In the genomic region with DNA sequence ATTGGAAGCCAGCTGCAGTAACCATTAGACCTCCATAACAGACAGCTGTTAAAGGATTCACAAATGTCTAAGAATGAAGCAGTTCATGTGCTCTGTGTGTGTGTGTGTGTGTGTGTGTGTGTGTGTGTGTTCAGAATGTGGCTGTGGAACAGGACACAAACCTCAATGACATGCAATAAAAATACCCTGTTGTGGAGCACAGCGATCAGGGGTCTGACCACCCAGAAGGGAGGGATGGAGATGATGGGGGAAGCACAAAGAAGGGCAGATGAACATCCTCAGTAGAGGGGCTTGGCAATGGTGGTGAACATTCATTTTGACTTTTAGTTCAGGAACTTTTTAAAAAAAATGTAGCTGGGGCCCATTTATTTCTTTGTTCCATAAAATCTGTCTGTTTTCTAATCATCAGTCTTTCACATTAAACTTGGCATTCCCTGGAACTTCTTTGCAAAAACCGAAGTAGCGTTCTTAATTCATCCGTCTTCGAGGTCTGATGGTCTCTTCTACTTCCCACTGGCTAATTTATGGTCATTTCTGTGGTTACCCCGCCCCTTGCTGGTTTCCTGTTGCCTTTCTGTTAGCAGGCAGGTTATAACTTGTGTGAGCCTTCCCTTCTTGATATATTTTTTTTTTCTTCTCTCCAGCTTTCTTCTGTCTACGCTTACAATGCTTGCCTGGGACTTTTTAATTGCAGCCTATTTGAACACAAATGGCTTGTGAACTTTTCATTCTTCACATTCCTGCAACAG, we compare ENCODE assay signal across 11 mouse cellular contexts.
A peak's percentile ranks its signal among the peaks of the same experiment; 100 is the strongest.
DNase-seq lines count a peak whose midpoint lies in the region; ATAC-seq lines count a peak whose summit lies in the region.
"Had no signal": no experiment of that assay in that cellular context is flagged by ENCODE, and none has a peak within 500 bp of the region (broad histone marks: within the 10 kb centered on the region; RNA-seq: fewer than 3 reads in every experiment).

No protein-coding gene starts in this region.

- DNase-seq in urinary bladder, postnatal 14 days (ENCODE audit: low spot score) = peak; percentile 17
- DNase-seq in urinary bladder, postnatal 36 days (ENCODE audit: low spot score in 2 of 2) = no peak
- DNase-seq in kidney, postnatal 4 days = peak; percentile 60 to 75
- DNase-seq in gastrocnemius, postnatal 4 days (ENCODE audit: low spot score in 2 of 2) = no peak
- DNase-seq in cerebellum, postnatal 10 days = no peak
- DNase-seq in heart, postnatal 14 days = no peak
- DNase-seq: gastrocnemius, adult 2 months; lung, postnatal 10 days had no signal

- no peaks in the 10 kb centered on the region for H3K27me3 ChIP-seq in forebrain, embryonic 16.5 days (replicated peaks; ENCODE audit: control insufficient read depth, insufficient read depth, low read length)
- peaks cover 2% of the 10 kb centered on the region; the same call in 1 of the 2 replicates for H3K27me3 ChIP-seq in forebrain, embryonic 13.5 days

- H3K4me1 ChIP-seq in forebrain, embryonic 16.5 days (replicated peaks; ENCODE audit: control insufficient read depth, insufficient read depth, low read length) = peaks cover 9% of the 10 kb centered on the region
- peaks cover 8% of the 10 kb centered on the region; the same call in 1 of the 2 replicates for H3K4me1 ChIP-seq in forebrain, embryonic 13.5 days

- intact Hi-C loops in heart, postnatal 14 days (cut with DNase I) = no loop called here

- peak overlapping the region; percentile 33; the same call in 1 of the 2 replicates for H3K27ac ChIP-seq in forebrain, embryonic 16.5 days (ENCODE audit: low read length)
- H3K27ac ChIP-seq in forebrain, embryonic 13.5 days = no peak overlapping the region
- H3K27ac ChIP-seq: gastrocnemius, adult 2 months; left cerebral cortex, adult 2 months had no signal

- 47% methylated on average over 7 of the region's 7 CpGs for WGBS in forebrain, embryonic 16.5 days
- 61% methylated on average over 7 of the region's 7 CpGs for WGBS in forebrain, embryonic 13.5 days

- peak overlapping the region; percentile 1; the same call in 1 of the 2 replicates for H3K4me2 ChIP-seq in forebrain, embryonic 16.5 days (ENCODE audit: low read length)
- H3K4me2 ChIP-seq in forebrain, embryonic 13.5 days = no peak overlapping the region

- H3K4me3 ChIP-seq in forebrain, embryonic 16.5 days (replicated peaks; ENCODE audit: low read length) = no peak overlapping the region
- no peak overlapping the region for H3K4me3 ChIP-seq in forebrain, embryonic 13.5 days
- H3K4me3 ChIP-seq: gastrocnemius, adult 2 months; left cerebral cortex, adult 2 months had no signal

- H3K36me3 ChIP-seq in forebrain, embryonic 16.5 days (ENCODE audit: control insufficient read depth, insufficient read depth) = no peaks in the 10 kb centered on the region
- no peaks in the 10 kb centered on the region for H3K36me3 ChIP-seq in forebrain, embryonic 13.5 days (ENCODE audit: poor library complexity, severe bottlenecking)

- no peak overlapping the region for H3K9ac ChIP-seq in forebrain, embryonic 16.5 days (replicated peaks; ENCODE audit: low read depth, low read length)
- no peak overlapping the region for H3K9ac ChIP-seq in forebrain, embryonic 13.5 days

- H3K9me3 ChIP-seq in forebrain, embryonic 16.5 days (ENCODE audit: control insufficient read depth, low read length) = no peaks in the 10 kb centered on the region
- no peaks in the 10 kb centered on the region for H3K9me3 ChIP-seq in forebrain, embryonic 13.5 days (replicated peaks)

- no peak for ATAC-seq in forebrain, embryonic 16.5 days
- no peak for ATAC-seq in forebrain, embryonic 13.5 days

Comparison
In these comparisons a context has a peak if more than half of its experiments do, and no peak if none do; other contexts are left out.
1. DNase-seq: peak in urinary bladder, postnatal 14 days (single experiment) and kidney, postnatal 4 days (2 of 2); none in urinary bladder, postnatal 36 days (0 of 2), gastrocnemius, postnatal 4 days (0 of 2), cerebellum, postnatal 10 days (0 of 2) and heart, postnatal 14 days (0 of 2).